Mouse (Mus musculus) brown adipose tissue, adult 24 weeks (tissue): ENCODE data around the gene Susd4. TPM values are rescaled to one million over a fixed set of nuclear protein-coding genes. Genes with fewer than 3 reads are reported as not detected.
A peak's percentile ranks its signal among the peaks of the same experiment; 100 is the strongest.

Source experiments
- H3K27ac ChIP-seq: fragments of 200-500 bp; replicated peaks from 2 replicates; pipeline ENCODE4 v1.5.1; 2012; ENCODE audit warnings: low read depth, mild to moderate bottlenecking, low read length
- H3K4me1 ChIP-seq: fragments of 200-500 bp; 2 replicates; pipeline ENCODE4 v1.6.1; 2012; ENCODE audit warnings: low read length, mixed read lengths; ENCODE audit not compliant: control insufficient read depth, insufficient read depth, insufficient read length
- H3K4me3 ChIP-seq: fragments of 200-500 bp; 2 replicates; pipeline ENCODE4 v1.5.1; 2012; ENCODE audit warnings: low read depth, mild to moderate bottlenecking, low read length, moderate library complexity; ENCODE audit not compliant: insufficient read depth
- polyA plus RNA-seq: library from polyadenylated mRNA; stranded (reverse); fragments of >200 nt; gene quantifications from 2 replicates; pipeline ENCODE4 v1.2.4, GENCODE M21; 2012; ENCODE audit not compliant: missing spikeins, insufficient read depth, insufficient read length

Susd4 gene
- polyA plus RNA-seq: not detected in 2 replicates

DNA sequence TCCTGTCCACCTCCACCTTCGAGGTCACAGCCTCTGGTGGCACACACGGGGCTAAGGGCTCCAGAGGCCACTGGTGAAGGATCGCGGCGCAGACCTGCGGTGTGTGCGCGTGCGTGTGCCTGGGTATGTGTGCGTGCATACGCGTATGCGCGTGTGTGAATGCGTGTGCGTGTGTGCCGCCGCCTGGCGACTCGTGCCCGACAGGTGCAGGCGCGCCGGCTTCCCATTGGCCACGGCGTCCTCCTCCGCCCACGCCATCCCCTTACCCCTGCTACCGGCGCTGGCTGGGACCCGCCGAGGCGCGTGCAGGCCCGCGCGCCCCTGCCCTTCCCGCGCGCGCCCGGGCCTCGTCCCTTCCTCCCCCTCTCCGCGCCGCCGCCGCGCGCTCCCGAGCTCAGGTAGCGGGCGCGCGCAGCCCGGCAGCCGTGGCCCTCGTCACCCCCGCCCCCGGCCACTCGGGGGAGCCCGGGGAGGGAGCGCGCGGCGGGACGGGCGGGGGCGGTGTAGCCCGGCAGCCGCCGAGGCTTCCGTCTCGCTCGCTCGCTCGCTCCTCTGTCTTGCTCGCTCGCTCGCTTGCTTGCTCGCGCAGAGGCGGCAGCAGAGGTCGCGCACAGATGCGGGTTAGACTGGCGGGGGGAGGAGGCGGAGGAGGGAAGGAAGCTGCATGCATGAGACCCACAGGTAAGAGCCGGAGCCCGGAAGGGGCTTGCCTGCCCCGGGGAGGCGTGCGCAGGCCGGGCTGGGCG, at the start of gene Susd4:
Gene Susd4 (plus strand): TSS at position 145 of the 746 bp plus-strand sequence.
- Histone ChIP-seq H3K27ac (no peak within 1 kb of the TSS), H3K4me1 (no peaks in the 10 kb centered on the region; the same call in 1 of the 2 replicates), H3K4me3 (peak within 1 kb of the TSS; percentile 57)

DNA sequence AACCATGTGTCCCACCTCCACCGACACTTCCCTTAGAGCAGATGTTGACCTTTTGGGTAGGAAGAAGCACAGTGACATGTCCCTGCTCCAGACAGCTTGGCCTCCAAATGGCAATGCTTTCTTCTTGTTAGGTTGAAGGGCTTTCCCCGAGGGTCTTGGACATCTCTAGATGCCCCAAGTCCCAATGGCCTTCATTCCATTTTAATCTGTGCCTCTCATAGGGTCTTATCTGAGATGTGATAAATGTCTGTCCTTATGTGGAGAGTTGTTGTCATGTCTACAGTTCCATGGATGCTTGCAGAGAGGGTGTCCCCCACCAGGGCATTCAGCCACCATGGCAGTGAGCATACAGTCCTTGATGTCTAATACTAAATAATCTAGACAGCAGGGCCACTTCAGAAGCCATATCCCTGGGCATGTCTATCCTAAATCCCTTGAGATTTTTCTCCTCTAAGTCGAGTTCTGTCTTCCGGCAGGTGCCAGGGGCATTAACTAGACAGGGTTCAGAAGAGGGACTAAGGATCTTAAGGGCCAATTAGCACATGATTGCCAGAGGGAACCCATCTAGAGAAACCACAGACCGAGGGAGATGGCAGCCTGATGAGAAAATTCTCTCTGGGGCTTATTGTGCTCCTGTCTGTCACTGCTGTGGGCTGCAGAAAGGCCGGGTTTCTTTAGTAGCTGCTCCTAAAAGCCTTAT, 49.3 kb upstream of the Susd4 start:
- no peak overlapping the region for H3K4me3 ChIP-seq
- no peaks in the 10 kb centered on the region for H3K4me1 ChIP-seq
- no peak overlapping the region for H3K27ac ChIP-seq

GRCm38 (mm10) chr1:182727541-182727940, 36.1 kb upstream of the Susd4 start:
- H3K27ac ChIP-seq: no peak overlapping the region
- no peaks in the 10 kb centered on the region for H3K4me1 ChIP-seq
- H3K4me3 ChIP-seq: no peak overlapping the region

- Histone ChIP-seq H3K4me3 (no peak overlapping the region), H3K27ac (no peak overlapping the region), H3K4me1 (no peaks in the 10 kb centered on the region)
These were observed 34.7 kb upstream of the Susd4 start for GRCm38 (mm10) chr1:182729002-182729401.

DNA sequence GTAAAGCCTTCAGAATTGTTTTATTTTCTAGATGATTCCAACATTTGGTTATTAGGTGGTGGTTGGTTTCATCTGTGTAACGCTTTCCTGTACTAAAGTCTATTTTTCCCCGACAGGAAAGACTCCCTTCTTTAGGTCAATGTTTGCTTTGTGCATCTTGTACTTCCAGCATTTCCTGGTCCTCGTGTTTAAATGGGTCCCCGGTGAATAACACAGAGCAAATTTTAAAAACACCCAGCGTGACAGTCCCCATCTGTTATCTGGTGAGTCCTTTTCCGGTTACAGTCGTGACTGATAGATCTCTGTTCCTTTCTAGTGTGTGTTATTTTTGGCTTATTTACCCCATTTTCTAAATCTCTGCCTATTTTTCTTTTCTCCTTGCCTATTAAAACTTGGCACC, 31.0 kb upstream of the Susd4 start:
- Histone ChIP-seq H3K4me3 (no peak overlapping the region), H3K4me1 (no peaks in the 10 kb centered on the region), H3K27ac (no peak overlapping the region)

DNA sequence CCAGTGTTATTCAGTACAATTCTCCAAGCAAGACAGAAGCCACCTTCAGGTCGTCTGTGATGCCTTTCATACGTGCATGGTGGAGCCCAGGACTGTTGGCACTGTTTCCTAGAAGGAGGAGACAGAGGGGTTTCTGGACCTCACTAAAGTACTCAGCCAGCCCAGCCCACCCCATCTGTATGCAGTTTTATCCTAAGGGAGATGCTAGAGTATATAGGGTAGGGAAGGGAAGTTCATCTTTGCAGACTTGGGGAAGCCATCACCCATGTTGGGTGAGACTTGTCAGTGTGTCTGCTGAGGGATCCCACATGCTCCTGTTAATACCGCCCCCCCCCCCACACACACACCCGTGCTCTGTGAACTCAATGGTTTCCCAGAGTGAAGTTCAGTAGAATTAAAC, 27.8 kb upstream of the Susd4 start:
- Histone ChIP-seq H3K4me3 (no peak overlapping the region), H3K4me1 (no peaks in the 10 kb centered on the region), H3K27ac (no peak overlapping the region)

GRCm38 (mm10) chr1:182747081-182747480, 16.6 kb upstream of the Susd4 start:
- Histone ChIP-seq H3K4me3 (no peak overlapping the region), H3K4me1 (no peaks in the 10 kb centered on the region)

GRCm38 (mm10) chr1:182747834-182748233, 15.8 kb upstream of the Susd4 start:
- Histone ChIP-seq H3K4me1 (no peaks in the 10 kb centered on the region), H3K4me3 (no peak overlapping the region), H3K27ac (no peak overlapping the region)

More at GRCm38 (mm10) chr1:182747081-182747480, 16.6 kb upstream of the Susd4 start:
- no peak overlapping the region for H3K27ac ChIP-seq

- no peak within 1 kb of the TSS for H3K4me3 ChIP-seq
These were observed 14.6 kb upstream of the Susd4 start, which contains the start of gene Ccdc185 for GRCm38 (mm10) chr1:182749080-182749479. TSS of gene Ccdc185 (minus strand) at chr1:182749180.

DNA sequence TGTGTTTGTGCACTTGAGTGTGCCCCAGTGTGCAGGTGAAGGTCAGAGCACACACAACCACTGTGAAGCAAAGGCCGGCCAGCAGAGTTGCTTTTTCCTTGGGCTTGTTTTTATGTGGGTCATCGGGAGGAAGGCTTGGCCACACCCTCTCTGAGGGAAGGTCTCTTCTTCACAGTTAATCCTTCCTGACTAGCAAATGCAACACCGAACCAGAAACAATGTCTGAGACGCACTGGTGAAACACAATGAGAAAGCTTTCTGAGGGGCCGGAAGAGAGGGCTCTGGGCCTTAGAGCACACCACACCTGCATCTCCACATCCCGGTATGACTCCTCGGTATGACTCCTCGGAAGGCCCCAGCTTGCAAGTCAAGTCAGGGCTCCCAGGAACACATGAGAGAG, 12.4 kb upstream of the Susd4 start:
- H3K4me1 ChIP-seq: no peaks in the 10 kb centered on the region

More at GRCm38 (mm10) chr1:182749080-182749479, 14.6 kb upstream of the Susd4 start, which contains the start of gene Ccdc185:
- no peak within 1 kb of the TSS for H3K27ac ChIP-seq
- H3K4me1 ChIP-seq: no peaks in the 10 kb centered on the region

DNA sequence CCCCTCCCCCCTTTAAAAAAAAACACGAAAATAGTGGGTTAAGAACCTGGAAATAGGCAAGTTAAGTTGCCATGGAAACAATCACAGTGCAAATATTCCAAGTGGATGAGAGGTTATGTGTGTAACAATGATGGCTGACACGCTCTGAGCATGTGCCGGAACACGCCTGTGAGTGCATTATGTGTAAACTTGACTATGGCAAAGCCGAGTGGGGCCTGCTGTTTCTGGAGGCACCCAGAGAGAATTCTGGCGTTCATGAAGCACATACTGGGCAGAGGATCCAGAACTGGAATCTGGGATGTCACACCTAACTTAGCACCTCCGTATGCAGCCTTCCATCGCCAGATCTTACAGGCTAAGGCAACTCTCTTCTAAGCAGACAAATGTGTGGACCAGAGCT, 10.0 kb upstream of the Susd4 start:
- no peak overlapping the region for H3K4me3 ChIP-seq

More for the DNA sequence above, 12.4 kb upstream of the Susd4 start:
- no peak overlapping the region for H3K27ac ChIP-seq
- no peak overlapping the region for H3K4me3 ChIP-seq

GRCm38 (mm10) chr1:182754865-182755264, 8.8 kb upstream of the Susd4 start:
- Histone ChIP-seq H3K4me1 (no peaks in the 10 kb centered on the region), H3K4me3 (no peak overlapping the region), H3K27ac (no peak overlapping the region)

More for the DNA sequence above, 10.0 kb upstream of the Susd4 start:
- H3K27ac ChIP-seq: no peak overlapping the region
- no peaks in the 10 kb centered on the region for H3K4me1 ChIP-seq

DNA sequence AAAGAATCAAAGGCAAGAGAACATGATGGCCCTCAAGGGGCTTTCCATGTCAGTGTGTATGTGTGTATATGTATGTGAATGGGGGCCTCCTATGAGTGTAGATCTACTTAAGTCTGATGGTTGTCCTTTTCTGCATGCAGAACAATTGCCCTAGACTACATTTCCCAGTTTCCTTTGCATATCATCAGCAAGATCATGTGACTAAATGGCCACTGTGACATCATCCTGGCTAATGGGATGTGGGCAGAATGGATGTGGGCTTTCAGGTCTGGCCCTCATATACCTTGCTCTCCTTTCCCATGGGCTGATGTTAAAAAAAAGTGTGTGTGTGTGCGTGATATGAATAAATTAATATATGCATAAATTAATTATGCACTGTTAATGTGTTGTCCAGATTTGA, 4.9 kb upstream of the Susd4 start:
- H3K27ac ChIP-seq: no peak overlapping the region
- no peaks in the 10 kb centered on the region; the same call in 1 of the 2 replicates for H3K4me1 ChIP-seq
- no peak overlapping the region for H3K4me3 ChIP-seq

DNA sequence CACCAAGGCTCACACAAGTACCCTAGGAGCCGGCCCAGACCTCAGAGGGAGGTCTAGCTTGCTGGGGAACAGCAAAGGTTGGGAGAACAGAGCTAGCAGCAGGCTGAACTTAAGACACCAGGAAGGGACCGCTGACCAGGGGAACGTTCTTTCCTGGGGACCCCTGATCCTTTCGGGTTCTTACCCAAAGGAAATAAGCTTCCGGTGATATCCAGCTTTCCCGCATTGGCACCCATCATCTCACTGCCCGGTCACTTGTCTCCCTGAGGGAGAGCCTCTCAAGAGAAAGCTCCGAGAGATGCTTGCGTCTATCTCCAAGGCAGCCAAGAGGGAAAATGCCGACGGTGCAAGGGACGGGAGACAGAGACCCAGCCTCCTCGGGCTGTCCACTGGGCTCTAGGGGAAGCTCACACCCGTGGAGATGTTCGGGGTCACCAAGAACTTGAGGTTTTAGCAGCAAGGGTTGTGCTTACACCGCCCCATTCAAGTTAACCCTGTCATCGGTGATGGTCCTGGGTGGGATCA, 407 bp upstream of the Susd4 start:
- H3K27ac ChIP-seq: no peak overlapping the region
- H3K4me3 ChIP-seq: peak overlapping the region; percentile 57
- no peaks in the 10 kb centered on the region; the same call in 1 of the 2 replicates for H3K4me1 ChIP-seq

- no peaks in the 10 kb centered on the region; the same call in 1 of the 2 replicates for H3K4me1 ChIP-seq
- H3K27ac ChIP-seq: no peak overlapping the region
- H3K4me3 ChIP-seq: peak overlapping the region; percentile 57; the same call in 1 of the 2 replicates
These were observed 1.1 kb downstream of the Susd4 start for GRCm38 (mm10) chr1:182764541-182765281.
